Mouse (Mus musculus): Measurements from ENCODE around the gene Ccng1. TPM values are rescaled to one million over a fixed set of nuclear protein-coding genes. Genes with fewer than 3 reads are reported as not detected.

Ccng1 gene
- 1.6 and 1.8 TPM in 2 replicates for polyA plus RNA-seq (2012; rRNA removed)

DNA sequence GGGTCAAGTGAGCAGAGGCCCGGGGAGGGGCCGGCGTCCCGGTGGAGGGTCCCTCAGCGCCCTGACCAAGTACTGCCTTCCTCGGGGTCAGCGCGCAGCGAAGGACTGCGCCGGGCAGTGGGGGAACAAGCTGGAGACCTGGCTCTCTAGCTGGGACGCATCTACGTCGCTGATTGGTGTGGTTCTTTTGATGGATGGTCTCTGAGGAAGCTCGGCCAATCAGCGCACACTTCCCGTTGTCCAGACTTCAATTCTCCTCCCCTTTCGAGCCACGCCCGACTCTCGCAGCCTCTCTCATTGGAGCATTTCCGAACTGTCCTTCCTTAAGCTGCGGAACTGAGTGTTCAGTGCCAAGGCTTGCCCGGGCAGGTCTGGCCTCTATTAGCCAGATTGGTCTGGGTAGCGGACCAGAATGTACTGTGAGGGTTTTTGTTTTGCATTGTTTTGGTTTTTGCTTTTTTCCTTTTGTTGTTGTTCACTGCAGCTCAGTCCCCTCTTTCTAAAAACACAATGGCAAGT lies at the start of gene Ccng1:
Gene Ccng1, minus strand, starts transcription at position 203 of the 519 bp plus-strand sequence.
- Histone ChIP-seq H3K4me3 (ENCODE audit: control insufficient read depth, low read depth, low read length) (peak within 1 kb of the TSS; percentile 81), H3K27me3 (ENCODE audit: control insufficient read depth, insufficient read depth, low read length) (no peaks in the 10 kb centered on the region), H3K27ac (ENCODE audit: control insufficient read depth, insufficient read depth, low read depth, low read length) (peak within 1 kb of the TSS; percentile 32; the same call in 1 of the 2 replicates), H3K4me1 (ENCODE audit: control insufficient read depth, insufficient read depth, low read length) (peaks cover 2% of the 10 kb centered on the region; the same call in 1 of the 2 replicates), H3K36me3 (ENCODE audit: control insufficient read depth, insufficient read depth, low read length) (no peaks in the 10 kb centered on the region)
- no peak for TF ChIP-seq CTCF (IDR thresholded peaks at IDR 0.05; ENCODE audit: control insufficient read depth, insufficient read depth, insufficient replicate concordance, low read depth, low read length)
- TF ChIP-seq POLR2A (IDR thresholded peaks at IDR 0.05; ENCODE audit: control insufficient read depth, low read depth, low read length) = peak; percentile 82

DNA sequence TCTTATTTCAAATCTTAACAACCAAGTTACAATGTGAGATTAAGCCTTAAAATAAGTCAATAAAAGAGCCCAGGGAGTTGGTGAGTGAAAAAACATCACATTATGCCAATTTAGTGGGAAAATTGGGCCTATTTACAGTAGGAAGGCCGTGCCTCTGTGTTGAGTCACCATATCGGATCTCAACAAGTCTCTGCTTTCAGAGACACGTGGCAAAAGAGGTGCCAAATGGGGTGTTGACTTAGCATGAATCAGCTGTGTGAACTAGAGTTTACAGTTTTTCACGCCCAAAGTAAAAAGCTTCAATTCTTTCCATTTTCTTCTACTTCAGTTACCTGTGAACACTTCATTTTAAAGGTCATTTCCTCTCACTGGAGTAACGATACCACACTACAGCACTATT lies 35.2 kb upstream of the Ccng1 start:
- TF ChIP-seq CTCF (IDR thresholded peaks at IDR 0.05; ENCODE audit: control insufficient read depth, insufficient read depth, insufficient replicate concordance, low read depth, low read length) (no peak), POLR2A (IDR thresholded peaks at IDR 0.05; ENCODE audit: control insufficient read depth, low read depth, low read length) (no peak)
- Histone ChIP-seq H3K27me3 (ENCODE audit: control insufficient read depth, insufficient read depth, low read length) (no peaks in the 10 kb centered on the region), H3K27ac (ENCODE audit: control insufficient read depth, insufficient read depth, low read depth, low read length) (no peak overlapping the region), H3K4me3 (ENCODE audit: control insufficient read depth, low read depth, low read length) (no peak overlapping the region), H3K4me1 (ENCODE audit: control insufficient read depth, insufficient read depth, low read length) (no peaks in the 10 kb centered on the region), H3K36me3 (ENCODE audit: control insufficient read depth, insufficient read depth, low read length) (no peaks in the 10 kb centered on the region)

DNA sequence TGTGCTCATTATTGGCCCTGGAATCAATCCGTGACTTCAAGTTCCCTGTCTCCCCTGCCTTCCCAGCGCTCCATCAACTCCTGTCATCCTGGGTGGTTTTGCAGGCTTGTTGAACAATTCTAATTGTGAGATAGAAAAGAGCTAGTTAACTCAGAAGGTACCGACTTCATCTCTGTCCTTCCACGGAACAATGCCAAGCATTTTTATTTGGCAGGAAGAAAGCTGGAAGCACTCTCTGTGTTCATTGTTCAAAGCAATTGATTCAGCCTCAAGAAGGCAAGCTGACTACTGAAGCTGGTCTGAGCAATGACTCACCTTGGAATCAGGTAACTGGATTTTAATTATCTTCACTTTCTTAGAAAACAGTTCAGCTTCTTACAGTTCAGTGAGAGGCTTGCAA lies 34.6 kb upstream of the Ccng1 start:
- H3K27ac ChIP-seq (ENCODE audit: control insufficient read depth, insufficient read depth, low read depth, low read length) = no peak overlapping the region
- TF ChIP-seq POLR2A (IDR thresholded peaks at IDR 0.05; ENCODE audit: control insufficient read depth, low read depth, low read length) (no peak), CTCF (IDR thresholded peaks at IDR 0.05; ENCODE audit: control insufficient read depth, insufficient read depth, insufficient replicate concordance, low read depth, low read length) (no peak)
- no peak overlapping the region for H3K4me3 ChIP-seq (ENCODE audit: control insufficient read depth, low read depth, low read length)
- no peaks in the 10 kb centered on the region for H3K36me3 ChIP-seq (ENCODE audit: control insufficient read depth, insufficient read depth, low read length)
- H3K4me1 ChIP-seq (ENCODE audit: control insufficient read depth, insufficient read depth, low read length) = no peaks in the 10 kb centered on the region
- no peaks in the 10 kb centered on the region for H3K27me3 ChIP-seq (ENCODE audit: control insufficient read depth, insufficient read depth, low read length)

DNA sequence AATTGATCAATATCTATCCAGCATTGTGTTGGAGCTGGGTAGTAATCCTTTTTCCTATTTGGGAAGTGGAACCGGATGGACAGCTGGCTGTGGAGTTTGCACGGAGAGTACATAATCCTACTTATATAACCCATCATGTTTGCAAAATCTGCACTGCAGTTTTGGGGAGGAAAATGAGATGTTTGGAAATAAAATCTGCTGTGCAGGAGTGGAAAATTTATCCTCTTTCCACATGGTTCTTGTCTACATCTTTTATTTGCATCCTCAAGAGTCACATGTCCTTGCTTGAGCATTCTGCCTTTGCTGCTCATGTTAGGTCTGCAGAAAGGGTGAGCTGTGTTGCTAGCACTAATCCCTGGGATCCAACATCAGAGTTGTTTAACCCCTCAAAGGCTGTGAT lies 31.8 kb upstream of the Ccng1 start:
- TF ChIP-seq POLR2A (IDR thresholded peaks at IDR 0.05; ENCODE audit: control insufficient read depth, low read depth, low read length) (no peak), CTCF (IDR thresholded peaks at IDR 0.05; ENCODE audit: control insufficient read depth, insufficient read depth, insufficient replicate concordance, low read depth, low read length) (no peak)
- no peak overlapping the region for H3K27ac ChIP-seq (ENCODE audit: control insufficient read depth, insufficient read depth, low read depth, low read length)
- no peak overlapping the region for H3K4me3 ChIP-seq (ENCODE audit: control insufficient read depth, low read depth, low read length)
- H3K27me3 ChIP-seq (ENCODE audit: control insufficient read depth, insufficient read depth, low read length) = no peaks in the 10 kb centered on the region
- no peaks in the 10 kb centered on the region for H3K4me1 ChIP-seq (ENCODE audit: control insufficient read depth, insufficient read depth, low read length)
- no peaks in the 10 kb centered on the region for H3K36me3 ChIP-seq (ENCODE audit: control insufficient read depth, insufficient read depth, low read length)

DNA sequence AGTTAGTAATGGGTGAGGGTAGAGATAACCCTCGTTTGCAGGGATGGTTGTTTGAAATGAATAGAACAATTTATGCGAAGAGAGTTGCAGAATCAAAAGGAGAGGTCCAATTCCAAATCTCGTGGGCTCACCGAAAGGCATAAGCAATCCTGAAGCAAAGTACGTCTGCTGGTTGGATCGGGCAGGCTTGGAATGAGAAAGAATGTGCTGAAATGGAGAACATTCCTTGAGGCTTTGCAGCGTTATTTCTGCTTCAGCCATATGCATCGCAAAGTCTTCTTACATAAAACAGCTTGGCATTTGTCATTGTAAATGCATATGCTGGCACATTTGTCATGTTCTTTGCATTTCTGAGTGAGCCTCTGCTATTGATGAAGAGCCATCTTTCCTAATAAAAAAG lies 29.2 kb upstream of the Ccng1 start:
- Histone ChIP-seq H3K27me3 (ENCODE audit: control insufficient read depth, insufficient read depth, low read length) (no peaks in the 10 kb centered on the region), H3K36me3 (ENCODE audit: control insufficient read depth, insufficient read depth, low read length) (no peaks in the 10 kb centered on the region)

DNA sequence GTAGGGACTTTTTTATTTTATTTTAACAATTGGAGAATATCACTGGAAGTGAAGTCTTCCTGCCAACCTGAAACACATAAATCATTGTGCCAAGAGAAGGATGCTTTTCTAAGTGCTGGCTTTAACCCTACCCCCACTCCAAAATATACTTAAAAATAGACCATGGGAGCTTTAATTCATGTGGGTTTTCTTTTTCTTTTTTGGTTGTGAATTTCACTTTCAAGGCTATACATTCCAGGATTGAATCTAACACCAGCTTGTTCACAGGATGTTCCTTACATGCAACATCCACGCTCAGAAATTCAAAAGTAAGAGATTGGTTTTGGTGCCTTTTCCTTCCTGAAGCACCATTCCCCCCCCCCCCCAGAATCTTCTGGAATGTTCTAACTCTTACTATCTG lies 28.2 kb upstream of the Ccng1 start:
- H3K27me3 ChIP-seq (ENCODE audit: control insufficient read depth, insufficient read depth, low read length) = no peaks in the 10 kb centered on the region
- H3K36me3 ChIP-seq (ENCODE audit: control insufficient read depth, insufficient read depth, low read length) = no peaks in the 10 kb centered on the region
- no peak overlapping the region for H3K27ac ChIP-seq (ENCODE audit: control insufficient read depth, insufficient read depth, low read depth, low read length)
- no peak for TF ChIP-seq CTCF (IDR thresholded peaks at IDR 0.05; ENCODE audit: control insufficient read depth, insufficient read depth, insufficient replicate concordance, low read depth, low read length)
- TF ChIP-seq POLR2A (IDR thresholded peaks at IDR 0.05; ENCODE audit: control insufficient read depth, low read depth, low read length) = no peak
- no peak overlapping the region for H3K4me3 ChIP-seq (ENCODE audit: control insufficient read depth, low read depth, low read length)
- no peaks in the 10 kb centered on the region for H3K4me1 ChIP-seq (ENCODE audit: control insufficient read depth, insufficient read depth, low read length)

More for the DNA sequence above, 29.2 kb upstream of the Ccng1 start:
- TF ChIP-seq POLR2A (IDR thresholded peaks at IDR 0.05; ENCODE audit: control insufficient read depth, low read depth, low read length) (no peak), CTCF (IDR thresholded peaks at IDR 0.05; ENCODE audit: control insufficient read depth, insufficient read depth, insufficient replicate concordance, low read depth, low read length) (no peak)
- Histone ChIP-seq H3K4me1 (ENCODE audit: control insufficient read depth, insufficient read depth, low read length) (no peaks in the 10 kb centered on the region), H3K4me3 (ENCODE audit: control insufficient read depth, low read depth, low read length) (no peak overlapping the region), H3K27ac (ENCODE audit: control insufficient read depth, insufficient read depth, low read depth, low read length) (no peak overlapping the region)

DNA sequence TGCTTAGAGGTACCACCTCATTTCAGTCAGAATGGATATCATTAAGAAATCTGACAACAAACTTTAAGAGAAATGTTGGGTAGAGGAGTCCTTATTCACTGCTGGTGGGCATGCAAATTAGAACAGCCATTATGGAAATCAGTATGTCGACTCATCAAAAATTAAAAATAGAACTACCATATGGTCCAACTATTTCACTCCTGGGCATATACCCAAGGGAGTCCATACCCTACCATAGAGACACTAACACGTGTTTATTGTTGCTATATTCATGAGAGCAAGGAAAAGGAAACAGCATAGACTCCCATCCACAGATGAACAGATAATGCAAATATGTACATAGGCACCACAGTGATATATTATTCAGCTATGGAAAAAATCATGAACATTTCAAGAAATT lies 26.7 kb upstream of the Ccng1 start:
- H3K4me1 ChIP-seq (ENCODE audit: control insufficient read depth, insufficient read depth, low read length) = no peaks in the 10 kb centered on the region
- no peaks in the 10 kb centered on the region for H3K27me3 ChIP-seq (ENCODE audit: control insufficient read depth, insufficient read depth, low read length)
- no peak overlapping the region for H3K4me3 ChIP-seq (ENCODE audit: control insufficient read depth, low read depth, low read length)
- no peak overlapping the region for H3K27ac ChIP-seq (ENCODE audit: control insufficient read depth, insufficient read depth, low read depth, low read length)
- TF ChIP-seq CTCF (IDR thresholded peaks at IDR 0.05; ENCODE audit: control insufficient read depth, insufficient read depth, insufficient replicate concordance, low read depth, low read length) = no peak
- TF ChIP-seq POLR2A (IDR thresholded peaks at IDR 0.05; ENCODE audit: control insufficient read depth, low read depth, low read length) = no peak
- H3K36me3 ChIP-seq (ENCODE audit: control insufficient read depth, insufficient read depth, low read length) = no peaks in the 10 kb centered on the region

Data from testis, adult 2 months (tissue).